Mouse (Mus musculus) spleen, adult 12 weeks (tissue): ENCODE results near the gene Homer2.

Source experiments
- DNase-seq: peaks from one replicate; pipeline ENCODE4 v3.0.0; 2022; ENCODE audit warnings: low spot score

Homer2 gene

GRCm38 (mm10) chr7:81587238-81587637 lies 120.1 kb downstream of the Homer2 start:
- DNase-seq, result no peak

GRCm38 (mm10) chr7:81585326-81585725 lies 122.0 kb downstream of the Homer2 start:
- no peak for DNase-seq

GRCm38 (mm10) chr7:81583512-81583911 lies 123.8 kb downstream of the Homer2 start:
- DNase-seq, result no peak

GRCm38 (mm10) chr7:81579312-81579711 lies 128.0 kb downstream of the Homer2 start:
- no peak for DNase-seq

GRCm38 (mm10) chr7:81578413-81578812 lies 128.9 kb downstream of the Homer2 start:
- DNase-seq, result no peak

- DNase-seq, result no peak
Observed at GRCm38 (mm10) chr7:81577872-81578271, 129.5 kb downstream of the Homer2 start.

- no peak for DNase-seq
Observed at GRCm38 (mm10) chr7:81575606-81576005, 131.7 kb downstream of the Homer2 start.

- no peak for DNase-seq
Observed at GRCm38 (mm10) chr7:81573821-81574220, 133.5 kb downstream of the Homer2 start.

GRCm38 (mm10) chr7:81573397-81573796 lies 133.9 kb downstream of the Homer2 start:
- DNase-seq, result peak; percentile 44

GRCm38 (mm10) chr7:81572610-81573268 lies 134.6 kb downstream of the Homer2 start:
- DNase-seq, result no peak

GRCm38 (mm10) chr7:81571941-81572441 lies 135.3 kb downstream of the Homer2 start:
- no peak for DNase-seq

GRCm38 (mm10) chr7:81571108-81571940 lies 136.0 kb downstream of the Homer2 start, which contains the start of gene Whamm:
Gene Whamm, plus strand, starts transcription at chr7:81571266.
- peak; percentile 85 for DNase-seq

GRCm38 (mm10) chr7:81570752-81571107 lies 136.6 kb downstream of the Homer2 start:
- no peak for DNase-seq

- DNase-seq, result no peak
Observed at GRCm38 (mm10) chr7:81570271-81570670, 137.1 kb downstream of the Homer2 start.

- no peak for DNase-seq
Observed at GRCm38 (mm10) chr7:81569851-81570250, 137.5 kb downstream of the Homer2 start.

GRCm38 (mm10) chr7:81567396-81567795 lies 139.9 kb downstream of the Homer2 start:
- DNase-seq, result no peak

GRCm38 (mm10) chr7:81566892-81567291 lies 140.4 kb downstream of the Homer2 start, which contains the start of gene Fsd2:
Gene Fsd2, minus strand, starts transcription at chr7:81566944.
- no peak for DNase-seq

GRCm38 (mm10) chr7:81566332-81566731 lies 141.0 kb downstream of the Homer2 start:
- DNase-seq, result no peak

GRCm38 (mm10) chr7:81565381-81566055 lies 141.8 kb downstream of the Homer2 start:
- DNase-seq, result no peak

- no peak for DNase-seq
Observed at GRCm38 (mm10) chr7:81564766-81565165, 142.6 kb downstream of the Homer2 start.

GRCm38 (mm10) chr7:81563506-81564015 lies 143.8 kb downstream of the Homer2 start:
- no peak for DNase-seq

- no peak for DNase-seq
Observed at GRCm38 (mm10) chr7:81561211-81561610, 146.1 kb downstream of the Homer2 start.
